Mouse (Mus musculus) thymus, adult 2 months (tissue): ENCODE results near the gene Msl1.

Experiments
- CTCF ChIP-seq: fragments of 200-500 bp; IDR thresholded peaks from 2 replicates; pipeline ENCODE4 v1.5.1; 2012; ENCODE audit warnings: mild to moderate bottlenecking, control low read depth, low read length, moderate library complexity, borderline replicate concordance; ENCODE audit not compliant: control insufficient read depth, poor library complexity, insufficient read depth; ENCODE audit errors: extremely low read depth
- POLR2A ChIP-seq: fragments of 200-500 bp; IDR thresholded peaks from 2 replicates; pipeline ENCODE4 v1.6.1; 2012; ENCODE audit warnings: mild to moderate bottlenecking, low read length, control low read depth, moderate library complexity; ENCODE audit not compliant: control insufficient read depth, poor library complexity, insufficient read depth; ENCODE audit errors: extremely low read depth

DNA sequence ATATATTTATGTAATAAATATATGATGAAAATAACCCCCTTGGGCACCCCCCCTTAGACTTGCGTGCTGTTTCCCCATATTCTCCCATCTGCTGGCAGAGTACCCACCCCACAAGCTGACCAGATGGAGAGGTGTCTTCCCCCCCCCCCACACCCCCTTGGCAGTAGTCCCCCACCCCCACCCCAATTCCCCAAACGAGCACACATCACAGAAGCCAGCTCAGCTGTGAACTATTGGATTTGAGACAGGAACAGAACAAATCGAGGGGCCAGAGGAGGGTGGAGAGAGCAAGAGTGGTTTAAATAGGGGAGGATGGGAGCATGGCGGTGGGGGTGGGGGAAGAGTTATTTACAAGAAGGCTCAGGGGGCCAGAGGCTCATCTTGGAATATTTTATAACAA, 27.6 kb upstream of the Msl1 start:
- TF ChIP-seq POLR2A (no peak), CTCF (no peak)
